In the genomic region with DNA sequence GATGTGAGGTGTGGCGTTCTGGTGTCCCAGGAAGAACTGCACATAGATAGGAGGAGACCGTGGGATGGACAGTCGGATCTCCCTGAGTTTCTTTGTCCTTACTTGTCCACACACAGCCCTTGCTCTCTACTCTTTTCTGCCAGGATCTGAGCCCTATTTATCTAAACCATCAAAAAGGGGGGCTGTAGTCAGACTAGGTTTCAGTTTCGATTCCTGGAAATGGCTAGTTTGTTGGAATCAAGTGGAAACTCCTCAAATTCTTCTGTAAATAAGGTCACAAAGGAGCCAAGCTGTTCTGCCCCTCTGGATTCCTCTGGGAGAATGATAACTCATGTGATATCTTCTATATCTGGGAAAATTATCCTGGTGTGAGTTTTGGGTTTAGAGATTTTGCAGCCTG, we compare ENCODE assay signal across 19 mouse cellular contexts. TPM values are rescaled to one million over a fixed set of nuclear protein-coding genes. Genes with fewer than 3 reads are reported as not detected.
DNase-seq lines count a peak whose midpoint lies in the region; ATAC-seq and TF ChIP-seq lines count a peak whose summit lies in the region.
"Had no signal": no experiment of that assay in that cellular context is flagged by ENCODE, and none has a peak within 500 bp of the region (broad histone marks: within the 10 kb centered on the region; RNA-seq: fewer than 3 reads in every experiment).

No protein-coding gene starts in this region.

- no peak overlapping the region for H3K4me2 ChIP-seq in heart, embryonic 12.5 days
- H3K4me2 ChIP-seq in liver, embryonic 13.5 days, result peak overlapping the region; percentile 33
- no peak overlapping the region for H3K4me2 ChIP-seq in liver, embryonic 11.5 days
- no peak overlapping the region for H3K4me2 ChIP-seq in forebrain, embryonic 15.5 days (replicated peaks)
- H3K4me2 ChIP-seq in hindbrain, embryonic 13.5 days, result no peak overlapping the region
- H3K4me2 ChIP-seq: heart, embryonic 11.5 days; limb, embryonic 12.5 days; midbrain, embryonic 11.5 days had no signal

- H3K4me3 ChIP-seq in heart, embryonic 12.5 days, result no peak overlapping the region
- H3K4me3 ChIP-seq in liver, embryonic 13.5 days (replicated peaks), result peak overlapping the region; percentile 12; the same call in 1 of the 2 replicates
- H3K4me3 ChIP-seq in liver, embryonic 11.5 days (ENCODE audit: low read depth, low read length), result no peak overlapping the region
- no peak overlapping the region for H3K4me3 ChIP-seq in embryonic fibroblast, embryonic 13.5 days (ENCODE audit: insufficient read depth, low read length)
- no peak overlapping the region for H3K4me3 ChIP-seq in forebrain, embryonic 15.5 days
- H3K4me3 ChIP-seq in hindbrain, embryonic 13.5 days, result no peak overlapping the region
- H3K4me3 ChIP-seq: left cerebral cortex, adult 2 months; limb, embryonic 12.5 days had no signal

- 0 out of 2 replicates have a peak, but pooled peaks cover 3% of the 10 kb centered on the region for H3K4me1 ChIP-seq in heart, embryonic 12.5 days (replicated peaks)
- peaks cover 63% of the 10 kb centered on the region for H3K4me1 ChIP-seq in liver, embryonic 13.5 days (replicated peaks)
- peaks cover 26% of the 10 kb centered on the region for H3K4me1 ChIP-seq in liver, embryonic 11.5 days (replicated peaks; ENCODE audit: control insufficient read depth, insufficient read depth, low read length)
- H3K4me1 ChIP-seq in embryonic fibroblast, embryonic 13.5 days (ENCODE audit: control insufficient read depth, insufficient read depth, low read length), result peaks cover 14% of the 10 kb centered on the region
- H3K4me1 ChIP-seq in forebrain, embryonic 15.5 days, result no peaks in the 10 kb centered on the region
- H3K4me1 ChIP-seq in hindbrain, embryonic 13.5 days (replicated peaks), result no peaks in the 10 kb centered on the region
- H3K4me1 ChIP-seq: limb, embryonic 12.5 days had no signal

- DNase-seq in heart, adult 11 months, result peak; percentile 83
- no peak for DNase-seq in liver, embryonic 13.5 days
- DNase-seq in liver, embryonic 11.5 days (ENCODE audit: low spot score), result no peak
- peak; percentile 63 for DNase-seq in naive thymus-derived CD4-positive, alpha-beta T cell, adult 2 months (ENCODE audit: low read depth)
- DNase-seq: cerebellum, postnatal 25 days; gastrocnemius, postnatal 25 days; heart, postnatal 4 days; lung, postnatal 10 days; right cerebral cortex, adult 18-20 months had no signal

- H3K27me3 ChIP-seq in heart, embryonic 12.5 days (replicated peaks), result no peaks in the 10 kb centered on the region
- H3K27me3 ChIP-seq in liver, embryonic 13.5 days, result no peaks in the 10 kb centered on the region
- H3K27me3 ChIP-seq in liver, embryonic 11.5 days (replicated peaks; ENCODE audit: control insufficient read depth, insufficient read depth, low read length), result no peaks in the 10 kb centered on the region
- H3K27me3 ChIP-seq in forebrain, embryonic 15.5 days, result no peaks in the 10 kb centered on the region
- H3K27me3 ChIP-seq in hindbrain, embryonic 13.5 days, result no peaks in the 10 kb centered on the region
- H3K27me3 ChIP-seq: limb, embryonic 12.5 days had no signal

- no peak for TF ChIP-seq POLR2A in embryonic fibroblast, embryonic 13.5 days (IDR thresholded peaks at IDR 0.05; ENCODE audit: low read depth, low read length)

- H3K9me3 ChIP-seq in heart, embryonic 12.5 days (replicated peaks), result no peaks in the 10 kb centered on the region
- no peaks in the 10 kb centered on the region for H3K9me3 ChIP-seq in liver, embryonic 13.5 days (replicated peaks)
- H3K9me3 ChIP-seq in liver, embryonic 11.5 days (ENCODE audit: control insufficient read depth, low read length), result no peaks in the 10 kb centered on the region
- H3K9me3 ChIP-seq in forebrain, embryonic 15.5 days, result no peaks in the 10 kb centered on the region
- no peaks in the 10 kb centered on the region for H3K9me3 ChIP-seq in hindbrain, embryonic 13.5 days
- H3K9me3 ChIP-seq: limb, embryonic 12.5 days had no signal

- ATAC-seq in heart, embryonic 12.5 days (ENCODE audit: insufficient number of reproducible peaks, low FRiP score), result no peak
- ATAC-seq in liver, embryonic 13.5 days (ENCODE audit: low read depth), result no peak
- ATAC-seq in liver, embryonic 11.5 days (replicated peaks; ENCODE audit: low FRiP score), result no peak
- ATAC-seq in forebrain, embryonic 15.5 days (replicated peaks), result no peak
- ATAC-seq in hindbrain, embryonic 13.5 days (ENCODE audit: low FRiP score), result no peak
- ATAC-seq: activated CD4-positive, CD25-positive, alpha-beta regulatory T cell, adult 4 months had no signal

- TF ChIP-seq CTCF in embryonic fibroblast, embryonic 13.5 days (IDR thresholded peaks at IDR 0.05; ENCODE audit: borderline replicate concordance, insufficient read depth, low read length), result no peak

- no peak overlapping the region for H3K9ac ChIP-seq in heart, embryonic 12.5 days
- H3K9ac ChIP-seq in liver, embryonic 13.5 days, result no peak overlapping the region
- no peak overlapping the region for H3K9ac ChIP-seq in liver, embryonic 11.5 days (ENCODE audit: low read depth, low read length)
- no peak overlapping the region for H3K9ac ChIP-seq in forebrain, embryonic 15.5 days (replicated peaks)
- H3K9ac ChIP-seq in hindbrain, embryonic 13.5 days, result no peak overlapping the region
- H3K9ac ChIP-seq: limb, embryonic 12.5 days had no signal

- H3K36me3 ChIP-seq in heart, embryonic 12.5 days, result no peaks in the 10 kb centered on the region
- H3K36me3 ChIP-seq in liver, embryonic 13.5 days, result no peaks in the 10 kb centered on the region
- no peaks in the 10 kb centered on the region for H3K36me3 ChIP-seq in liver, embryonic 11.5 days (ENCODE audit: control insufficient read depth, insufficient read depth, low read length)
- H3K36me3 ChIP-seq in forebrain, embryonic 15.5 days, result no peaks in the 10 kb centered on the region
- no peaks in the 10 kb centered on the region for H3K36me3 ChIP-seq in hindbrain, embryonic 13.5 days
- H3K36me3 ChIP-seq: limb, embryonic 12.5 days had no signal

- WGBS in heart, embryonic 12.5 days, result 70% methylated on average over 4 of the region's 4 CpGs
- WGBS in liver, embryonic 13.5 days (ENCODE audit: insufficient replicate concordance), result 59% methylated on average over 4 of the region's 4 CpGs
- 74% methylated on average over 4 of the region's 4 CpGs for WGBS in liver, embryonic 11.5 days
- 86% methylated on average over 4 of the region's 4 CpGs for WGBS in forebrain, embryonic 15.5 days
- 91% methylated on average over 4 of the region's 4 CpGs for WGBS in hindbrain, embryonic 13.5 days

- H3K27ac ChIP-seq in heart, embryonic 12.5 days (ENCODE audit: poor library complexity, severe bottlenecking), result no peak overlapping the region
- H3K27ac ChIP-seq in liver, embryonic 13.5 days, result peak overlapping the region; percentile 44
- no peak overlapping the region for H3K27ac ChIP-seq in liver, embryonic 11.5 days (ENCODE audit: low read depth, low read length)
- peak overlapping the region; percentile 16 for H3K27ac ChIP-seq in embryonic fibroblast, embryonic 13.5 days (ENCODE audit: insufficient read depth, low read length)
- H3K27ac ChIP-seq in forebrain, embryonic 15.5 days (replicated peaks), result no peak overlapping the region
- H3K27ac ChIP-seq in hindbrain, embryonic 13.5 days, result no peak overlapping the region
- H3K27ac ChIP-seq: limb, embryonic 12.5 days had no signal

RNA-seq across cellular contexts. Expression of gene Ifi47, which starts 5.0 kb away (rescaled TPM):
- polyA plus RNA-seq in heart, embryonic 12.5 days (2016; fragmentation: Nextera tagmentation; extraction: Ambion mirVana), result 0.55 and 0.68 TPM in 2 replicates
- polyA plus RNA-seq in liver, embryonic 13.5 days (2015; fragmentation: Nextera tagmentation; extraction: Ambion mirVana), result 7.3 and 7.4 TPM in 2 replicates
- 6.0 and 8.2 TPM in 2 replicates for polyA plus RNA-seq in liver, embryonic 11.5 days (2014; fragmentation: Nextera tagmentation; extraction: Ambion mirVana)
- 4.8 and 7.6 TPM in 2 replicates for polyA plus RNA-seq in embryonic fibroblast, embryonic 13.5 days (2011; ENCODE audit: insufficient read length, low read depth, missing spikeins)
- polyA plus RNA-seq in forebrain, embryonic 15.5 days (2015; fragmentation: Nextera tagmentation; extraction: Ambion mirVana), result 0.38 and 0.54 TPM in 2 replicates
- 0.66 and 0.98 TPM in 2 replicates for polyA plus RNA-seq in hindbrain, embryonic 13.5 days (2015; fragmentation: Nextera tagmentation; extraction: Ambion mirVana)

RNA-seq across cellular contexts. Expression of gene Tgtp2, which starts 17.4 kb away (rescaled TPM):
- not detected in 2 replicates for polyA plus RNA-seq in heart, embryonic 12.5 days (2016; fragmentation: Nextera tagmentation; extraction: Ambion mirVana)
- 0.22 and 0.59 TPM in 2 replicates for polyA plus RNA-seq in liver, embryonic 13.5 days (2015; fragmentation: Nextera tagmentation; extraction: Ambion mirVana)
- 0.23 and 0.58 TPM in 2 replicates for polyA plus RNA-seq in liver, embryonic 11.5 days (2014; fragmentation: Nextera tagmentation; extraction: Ambion mirVana)
- polyA plus RNA-seq in embryonic fibroblast, embryonic 13.5 days (2011; ENCODE audit: insufficient read length, low read depth, missing spikeins), result 6.4 and 6.5 TPM in 2 replicates
- polyA plus RNA-seq in forebrain, embryonic 15.5 days (2015; fragmentation: Nextera tagmentation; extraction: Ambion mirVana), result not detected in 2 replicates
- not detected in 2 replicates for polyA plus RNA-seq in hindbrain, embryonic 13.5 days (2015; fragmentation: Nextera tagmentation; extraction: Ambion mirVana)
- polyA plus RNA-seq: heart, embryonic 11.5 days; limb, embryonic 12.5 days; midbrain, embryonic 11.5 days had no signal

RNA-seq across cellular contexts. Expression of gene 9930111J21Rik2, which starts 30.3 kb away (rescaled TPM):
- 0.23 and 0.24 TPM in 2 replicates for polyA plus RNA-seq in heart, embryonic 12.5 days (2016; fragmentation: Nextera tagmentation; extraction: Ambion mirVana)
- 0.52 and 0.65 TPM in 2 replicates for polyA plus RNA-seq in liver, embryonic 13.5 days (2015; fragmentation: Nextera tagmentation; extraction: Ambion mirVana)
- polyA plus RNA-seq in liver, embryonic 11.5 days (2014; fragmentation: Nextera tagmentation; extraction: Ambion mirVana), result 0.30 and 0.31 TPM in 2 replicates
- polyA plus RNA-seq in embryonic fibroblast, embryonic 13.5 days (2011; ENCODE audit: insufficient read length, low read depth, missing spikeins), result 2.4 and 6.0 TPM in 2 replicates
- 0.24 and 0.28 TPM in 2 replicates for polyA plus RNA-seq in forebrain, embryonic 15.5 days (2015; fragmentation: Nextera tagmentation; extraction: Ambion mirVana)
- polyA plus RNA-seq in hindbrain, embryonic 13.5 days (2015; fragmentation: Nextera tagmentation; extraction: Ambion mirVana), result 0.25 and 0.28 TPM in 2 replicates
- polyA plus RNA-seq: heart, embryonic 11.5 days had no signal

RNA-seq across cellular contexts. Expression of gene Olfr1396, which starts 33.3 kb away (rescaled TPM):
- polyA plus RNA-seq in heart, embryonic 12.5 days (2016; fragmentation: Nextera tagmentation; extraction: Ambion mirVana), result not detected in 2 replicates
- not detected in 2 replicates for polyA plus RNA-seq in liver, embryonic 13.5 days (2015; fragmentation: Nextera tagmentation; extraction: Ambion mirVana)
- polyA plus RNA-seq in liver, embryonic 11.5 days (2014; fragmentation: Nextera tagmentation; extraction: Ambion mirVana), result not detected in 2 replicates
- polyA plus RNA-seq in embryonic fibroblast, embryonic 13.5 days (2011; ENCODE audit: insufficient read length, low read depth, missing spikeins), result not detected in 2 replicates
- polyA plus RNA-seq in forebrain, embryonic 15.5 days (2015; fragmentation: Nextera tagmentation; extraction: Ambion mirVana), result not detected in 2 replicates
- polyA plus RNA-seq in hindbrain, embryonic 13.5 days (2015; fragmentation: Nextera tagmentation; extraction: Ambion mirVana), result not detected in 2 replicates
- polyA plus RNA-seq: heart, embryonic 11.5 days; intestine, embryonic 14.5 days; limb, embryonic 12.5 days; midbrain, embryonic 11.5 days had no signal

Comparison
In these comparisons a context has a peak if more than half of its experiments do, and no peak if none do; other contexts are left out.
1. H3K27ac ChIP-seq: peak in liver, embryonic 13.5 days (single experiment) and embryonic fibroblast, embryonic 13.5 days (single experiment); none in heart, embryonic 12.5 days (single experiment), liver, embryonic 11.5 days (single experiment), forebrain, embryonic 15.5 days (single experiment) and hindbrain, embryonic 13.5 days (single experiment).
2. DNase-seq: peak in heart, adult 11 months (single experiment) and naive thymus-derived CD4-positive, alpha-beta T cell, adult 2 months (single experiment); none in liver, embryonic 13.5 days (single experiment) and liver, embryonic 11.5 days (single experiment).